Mouse (Mus musculus) limb, embryonic 14.5 days (tissue): ENCODE results near the gene Spdya. TPM values are rescaled to one million over a fixed set of nuclear protein-coding genes. Genes with fewer than 3 reads are reported as not detected.

ENCODE experiments used
- ATAC-seq: fragments of 200-750 bp; cut with Nextera tagmentation; 2 replicates; pipeline ENCODE4 v1.8.0; 2017; ENCODE audit warnings: low read depth, moderate number of reproducible peaks, moderate TSS enrichment; ENCODE audit not compliant: low FRiP score
- DNase-seq: peaks from one replicate; pipeline ENCODE4 v3.0.0-alpha.2; 2015; ENCODE audit warnings: low spot score
- H3K27ac ChIP-seq: fragments of 300-500 bp; sonication (generic); replicated peaks from 2 replicates; pipeline ENCODE4 v1.5.1; 2014; ENCODE audit warnings: low read depth, mild to moderate bottlenecking, low read length, moderate library complexity, mixed read lengths
- H3K27me3 ChIP-seq: fragments of 300-500 bp; sonication (generic); 2 replicates; pipeline ENCODE4 v1.6.1; 2014; ENCODE audit warnings: low read length, mixed read lengths; ENCODE audit not compliant: control insufficient read depth, insufficient read depth
- H3K36me3 ChIP-seq: fragments of 300-500 bp; sonication (generic); 2 replicates; pipeline ENCODE4 v1.6.1; 2014; ENCODE audit warnings: mild to moderate bottlenecking, low read length, moderate library complexity, mixed read lengths; ENCODE audit not compliant: control insufficient read depth, insufficient read depth
- H3K4me1 ChIP-seq: fragments of 300-500 bp; sonication (generic); 2 replicates; pipeline ENCODE4 v1.6.1; 2014; ENCODE audit warnings: antibody characterized with exemption, low read length, mixed read lengths; ENCODE audit not compliant: control insufficient read depth, insufficient read depth
- H3K4me2 ChIP-seq: fragments of 300-500 bp; sonication (generic); replicated peaks from 2 replicates; pipeline ENCODE4 v1.6.1; 2014; ENCODE audit warnings: low read depth, mild to moderate bottlenecking, low read length, moderate library complexity; ENCODE audit not compliant: severe bottlenecking
- H3K4me3 ChIP-seq: fragments of 300-500 bp; sonication (generic); replicated peaks from 2 replicates; pipeline ENCODE4 v1.5.1; 2014; ENCODE audit warnings: low read length
- H3K9ac ChIP-seq: fragments of 300-500 bp; sonication (generic); 2 replicates; pipeline ENCODE4 v1.6.1; 2014; ENCODE audit warnings: mild to moderate bottlenecking, low read depth, low read length, moderate library complexity; ENCODE audit not compliant: severe bottlenecking
- H3K9me3 ChIP-seq: fragments of 300-500 bp; sonication (generic); 2 replicates; pipeline ENCODE4 v1.6.1; 2016; ENCODE audit warnings: low read length; ENCODE audit not compliant: control insufficient read depth
- POLR2A ChIP-seq: fragments of 200-500 bp; IDR thresholded peaks from 2 replicates; pipeline ENCODE4 v1.8.0; 2012; ENCODE audit warnings: inconsistent platforms, mild to moderate bottlenecking, moderate library complexity, borderline replicate concordance; ENCODE audit not compliant: insufficient read depth, insufficient read length; ENCODE audit errors: extremely low read depth
- WGBS: fragments of 180-500 bp; shearing (Covaris S2); extraction: QIAGEN DNeasy Blood & Tissue Kit; methylation state at CpG from one replicate; pipeline ENCODE4 v1.1.7; 2014; 5-methylcytosine and 5-hydroxymethylcytosine counted together
- polyA plus RNA-seq, 2 experiments: library from polyadenylated mRNA; depleted of rRNA in 1 of 2; stranded (reverse) in 1 of 2; unstranded in 1 of 2; fragments of >200 nt; fragmentation: Nextera tagmentation in 1 of 2; extraction: Ambion mirVana in 1 of 2; gene quantifications; 2 replicates each; pipeline versions ENCODE4 v1.2.1 to v1.2.3; 2012 to 2014

Gene Spdya
- polyA plus RNA-seq, 2 experiments: 1.0 to 1.3 TPM

- no peaks in the 10 kb centered on the region for H3K4me1 ChIP-seq
- TF ChIP-seq POLR2A: no peak
Observed at GRCm38 (mm10) chr17:71561631-71562030, 9.8 kb downstream of the Spdya start.

GRCm38 (mm10) chr17:71579176-71579705, 27.4 kb downstream of the Spdya start:
- Histone ChIP-seq H3K4me2 (no peak overlapping the region), H3K9ac (no peak overlapping the region), H3K4me3 (no peak overlapping the region), H3K4me1 (no peaks in the 10 kb centered on the region), H3K27me3 (no peaks in the 10 kb centered on the region), H3K36me3 (no peaks in the 10 kb centered on the region), H3K9me3 (no peaks in the 10 kb centered on the region), H3K27ac (no peak overlapping the region)
- ATAC-seq (no peak), DNase-seq (no peak)
- no peak for TF ChIP-seq POLR2A
- 91% methylated on average over 1 of the region's 1 CpGs for WGBS

More at GRCm38 (mm10) chr17:71561631-71562030, 9.8 kb downstream of the Spdya start:
- Histone ChIP-seq H3K36me3 (no peaks in the 10 kb centered on the region), H3K27ac (no peak overlapping the region), H3K4me2 (no peak overlapping the region), H3K27me3 (no peaks in the 10 kb centered on the region), H3K4me3 (no peak overlapping the region), H3K9me3 (no peaks in the 10 kb centered on the region), H3K9ac (no peak overlapping the region)
- ATAC-seq (no peak), DNase-seq (peak; percentile 49)

GRCm38 (mm10) chr17:71597881-71598658, 46.2 kb downstream of the Spdya start:
- Histone ChIP-seq H3K36me3 (no peaks in the 10 kb centered on the region; the same call in 1 of the 2 replicates), H3K4me3 (peak overlapping the region; percentile 66), H3K4me2 (peak overlapping the region; percentile 88), H3K9ac (peak overlapping the region; percentile 66), H3K27ac (peak overlapping the region; percentile 1; the same call in 1 of the 2 replicates), H3K4me1 (peaks cover 13% of the 10 kb centered on the region), H3K9me3 (no peaks in the 10 kb centered on the region), H3K27me3 (0 out of 2 replicates have a peak, but pooled peaks cover 4% of the 10 kb centered on the region)
- ATAC-seq: peak; percentile 65
- WGBS: under 1% methylated on average over 48 of the region's 48 CpGs
- no peak for DNase-seq
- TF ChIP-seq POLR2A: no peak

DNA sequence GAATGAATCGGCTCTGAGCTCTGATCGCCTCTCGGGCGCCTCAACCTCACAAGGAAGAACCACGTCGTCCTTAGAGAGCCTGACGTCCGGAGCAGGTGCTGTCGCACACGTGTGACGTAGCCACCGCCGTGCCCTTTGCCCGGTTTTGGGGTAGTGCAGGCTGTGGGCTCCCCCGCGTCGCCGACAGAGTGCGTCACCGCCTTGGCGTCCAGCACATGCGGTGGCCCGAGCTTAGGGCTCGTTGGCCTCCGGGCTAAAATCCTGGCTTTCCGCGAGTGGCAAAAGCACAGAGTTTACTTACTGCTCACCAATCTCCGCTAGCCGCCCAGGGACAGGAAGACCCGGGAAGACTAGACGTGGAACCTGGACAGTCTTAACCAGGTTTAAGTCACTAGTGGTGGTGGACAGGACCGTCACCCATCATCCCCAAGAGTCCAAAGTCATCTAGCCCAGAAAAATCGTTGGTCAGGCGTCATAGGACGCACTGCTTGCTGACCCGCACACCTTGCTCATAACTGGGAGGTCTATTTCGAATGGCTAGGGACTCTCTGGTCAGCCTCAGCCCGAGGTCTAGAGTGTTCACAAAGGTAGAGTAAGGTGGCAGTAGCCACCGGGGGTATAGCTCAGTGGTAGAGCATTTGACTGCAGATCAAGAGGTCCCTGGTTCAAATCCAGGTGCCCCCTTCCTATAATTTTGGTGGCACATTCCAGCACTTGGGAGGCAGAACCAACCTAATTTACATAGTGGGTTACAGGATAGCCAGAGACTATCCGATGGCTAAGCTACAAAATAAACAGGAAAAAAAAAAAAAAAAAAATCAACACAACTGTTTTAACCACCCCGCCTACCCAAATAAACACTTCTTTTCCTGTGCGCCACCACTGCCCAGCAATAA, 47.0 kb downstream of the Spdya start:
- Histone ChIP-seq H3K4me1 (peaks cover 13% of the 10 kb centered on the region), H3K9me3 (no peaks in the 10 kb centered on the region), H3K27ac (peak overlapping the region; percentile 1; the same call in 1 of the 2 replicates), H3K4me3 (peak overlapping the region; percentile 66), H3K27me3 (0 out of 2 replicates have a peak, but pooled peaks cover 4% of the 10 kb centered on the region), H3K9ac (peak overlapping the region; percentile 66), H3K36me3 (no peaks in the 10 kb centered on the region), H3K4me2 (peak overlapping the region; percentile 88)
- 6% methylated on average over 42 of the region's 42 CpGs for WGBS
- TF ChIP-seq POLR2A: no peak
- peak; percentile 86 for DNase-seq
- ATAC-seq: peak; percentile 97
